Mouse (Mus musculus): ENCODE measurements around the gene Nedd9. TPM values are rescaled to one million over a fixed set of nuclear protein-coding genes. Genes with fewer than 3 reads are reported as not detected.

Gene Nedd9
- polyA plus RNA-seq, 1 experiment from 2014 or later: 13.7 TPM

DNA sequence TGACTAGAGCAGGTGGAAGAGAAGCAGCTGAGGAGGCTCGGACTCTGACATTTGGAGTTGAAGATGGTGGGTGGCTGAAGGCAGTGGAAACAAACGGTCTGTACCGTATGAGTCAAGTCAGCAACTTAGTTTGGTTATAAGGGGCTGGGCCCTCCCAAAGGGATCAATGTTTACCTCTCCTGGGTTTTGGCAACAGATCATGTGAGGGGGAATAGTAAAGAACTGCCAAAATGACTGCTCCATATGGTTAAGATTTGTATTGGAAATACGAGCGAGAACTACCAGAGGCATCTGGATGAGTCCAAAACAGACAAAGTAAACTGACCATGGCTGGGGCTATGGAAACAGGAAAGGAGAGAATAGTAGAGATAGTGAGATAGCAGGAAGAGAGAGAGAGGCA lies 64.6 kb downstream of the Nedd9 start:
- no peak overlapping the region for H3K4me2 ChIP-seq
- ATAC-seq (ENCODE audit: low read depth): no peak

DNA sequence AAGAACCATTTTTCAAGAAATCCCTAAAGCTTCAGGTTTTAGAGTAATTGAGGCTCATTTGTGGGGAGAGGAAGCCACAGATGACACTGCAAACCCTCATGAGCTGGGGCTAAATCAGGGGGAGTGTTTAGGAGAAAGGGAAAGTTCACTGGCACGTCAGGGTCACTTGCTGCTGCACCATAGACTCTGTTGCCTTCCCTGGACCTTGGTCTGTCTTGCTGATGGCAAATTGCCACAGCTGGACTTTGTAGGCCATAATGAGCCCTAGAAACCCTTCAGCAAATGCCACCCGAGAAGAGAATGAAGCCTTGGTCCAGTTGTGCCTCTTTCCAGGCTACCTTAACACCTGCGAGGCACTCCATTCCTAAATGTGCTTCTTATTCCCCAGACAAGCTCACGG lies 66.8 kb downstream of the Nedd9 start:
- Histone ChIP-seq H3K4me2 (no peak overlapping the region), H3K4me3 (no peak overlapping the region), H3K27me3 (no peaks in the 10 kb centered on the region), H3K4me1 (replicated peaks) (peaks cover 16% of the 10 kb centered on the region), H3K9me3 (no peaks in the 10 kb centered on the region), H3K9ac (no peak overlapping the region), H3K36me3 (no peaks in the 10 kb centered on the region), H3K27ac (replicated peaks) (no peak overlapping the region)
- no peak for ATAC-seq (ENCODE audit: low read depth)
- WGBS: 81% methylated on average over 4 of the region's 4 CpGs

More for the DNA sequence above, 64.6 kb downstream of the Nedd9 start:
- Histone ChIP-seq H3K9me3 (no peaks in the 10 kb centered on the region), H3K4me1 (replicated peaks) (no peaks in the 10 kb centered on the region), H3K4me3 (no peak overlapping the region), H3K27me3 (no peaks in the 10 kb centered on the region), H3K9ac (no peak overlapping the region), H3K27ac (replicated peaks) (no peak overlapping the region), H3K36me3 (no peaks in the 10 kb centered on the region)
- 89% methylated on average over 5 of the region's 5 CpGs for WGBS

GRCm38 (mm10) chr13:41418198-41418869 lies 68.8 kb downstream of the Nedd9 start:
- WGBS: 90% methylated on average over 13 of the region's 13 CpGs
- Histone ChIP-seq H3K27me3 (no peaks in the 10 kb centered on the region), H3K9me3 (no peaks in the 10 kb centered on the region), H3K36me3 (no peaks in the 10 kb centered on the region), H3K27ac (replicated peaks) (no peak overlapping the region), H3K9ac (no peak overlapping the region), H3K4me1 (replicated peaks) (peaks cover 16% of the 10 kb centered on the region), H3K4me2 (no peak overlapping the region), H3K4me3 (no peak overlapping the region)
- ATAC-seq (ENCODE audit: low read depth): no peak

DNA sequence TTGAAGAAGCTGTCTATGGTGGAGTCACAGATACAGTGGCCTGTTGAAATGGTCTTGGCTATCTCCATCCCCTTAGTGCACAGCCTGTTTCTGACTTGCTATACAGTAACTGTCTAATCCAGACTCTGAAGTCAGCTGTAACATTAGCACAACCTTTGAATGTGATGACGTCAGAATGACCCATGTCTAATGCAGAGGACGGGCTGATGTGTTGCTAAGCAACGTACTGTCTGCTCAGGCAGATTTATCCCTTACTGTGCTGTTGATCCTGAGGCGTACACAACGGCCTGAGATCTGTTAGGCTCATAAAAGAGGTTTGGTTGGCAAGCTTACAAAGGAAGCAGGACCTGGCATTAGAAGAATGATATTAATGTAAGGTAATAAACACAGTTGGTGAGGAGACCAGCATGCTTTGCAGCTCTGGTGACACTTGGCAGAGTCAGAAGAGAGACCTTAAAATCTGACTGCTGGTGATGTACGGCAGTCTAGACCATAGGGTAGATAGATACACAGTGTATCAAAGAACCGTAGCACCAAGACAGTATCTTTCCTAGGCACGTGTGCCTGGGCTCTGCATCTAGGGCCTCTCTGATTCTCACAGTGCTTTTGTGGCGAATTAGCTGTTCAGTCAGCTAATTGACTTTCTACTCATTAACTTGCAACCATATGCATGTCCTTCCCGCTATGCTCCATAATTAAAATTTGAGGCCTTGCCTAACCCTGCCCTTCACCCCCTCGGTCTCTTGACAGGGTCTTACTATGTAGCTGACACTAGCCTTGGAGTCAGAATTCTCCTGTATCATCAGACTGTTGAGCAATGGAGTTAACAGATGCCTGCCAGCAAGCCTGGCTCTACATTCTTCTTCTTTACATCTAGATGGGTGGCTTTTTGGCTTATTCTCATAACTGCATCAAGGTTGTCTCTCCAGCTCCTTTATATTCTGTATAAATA lies 70.8 kb downstream of the Nedd9 start:
- WGBS: 28% methylated on average over 11 of the region's 11 CpGs
- Histone ChIP-seq H3K4me1 (replicated peaks) (peaks cover 16% of the 10 kb centered on the region), H3K9ac (no peak overlapping the region), H3K36me3 (no peaks in the 10 kb centered on the region), H3K4me3 (no peak overlapping the region), H3K27ac (replicated peaks) (peak overlapping the region; percentile 80), H3K4me2 (no peak overlapping the region), H3K27me3 (no peaks in the 10 kb centered on the region), H3K9me3 (no peaks in the 10 kb centered on the region)
- ATAC-seq (ENCODE audit: low read depth): peak; percentile 97

DNA sequence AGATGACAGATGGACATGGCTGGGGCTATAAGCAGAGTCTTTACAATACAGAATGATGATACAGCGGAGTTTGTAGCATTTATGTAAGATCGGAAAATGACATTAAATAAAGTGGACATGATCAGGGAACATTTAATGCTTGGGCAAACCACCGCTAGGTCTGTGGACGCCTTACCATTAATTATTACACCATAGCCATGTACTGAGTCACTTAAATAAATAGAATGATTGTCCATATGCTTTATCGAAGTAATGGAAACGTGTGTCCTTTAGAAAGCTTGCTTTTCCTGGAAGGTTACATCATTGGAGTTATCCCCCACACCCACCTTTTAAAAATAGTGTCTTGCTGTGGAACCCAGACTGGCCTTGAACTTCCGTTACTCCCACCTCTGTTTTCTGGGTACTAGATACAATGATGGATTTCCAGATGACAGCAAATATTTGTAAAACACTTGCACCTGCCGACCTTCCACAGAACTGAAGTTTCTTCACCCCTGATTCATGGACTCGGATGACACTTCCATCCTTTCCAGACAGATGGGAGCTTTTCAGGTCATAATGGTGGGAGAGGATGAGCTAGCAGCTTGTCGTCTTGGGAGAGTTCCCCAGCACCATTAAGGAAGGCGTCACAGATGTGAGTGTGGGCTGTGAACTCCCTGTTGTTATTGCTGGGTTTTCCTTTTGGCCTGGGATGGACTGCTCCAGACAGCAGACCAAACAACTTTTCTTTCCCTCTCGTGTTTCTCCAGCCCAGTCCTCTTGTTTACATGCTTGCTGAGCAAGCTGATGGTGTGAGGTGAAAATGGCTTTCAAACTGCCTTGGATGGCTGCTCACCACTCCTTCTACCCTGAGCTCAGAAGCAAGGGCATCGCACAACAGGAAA lies 76.7 kb downstream of the Nedd9 start:
- Histone ChIP-seq H3K4me2 (no peak overlapping the region), H3K27me3 (no peaks in the 10 kb centered on the region), H3K9me3 (no peaks in the 10 kb centered on the region), H3K27ac (replicated peaks) (no peak overlapping the region), H3K9ac (no peak overlapping the region), H3K36me3 (no peaks in the 10 kb centered on the region), H3K4me1 (replicated peaks) (no peaks in the 10 kb centered on the region), H3K4me3 (no peak overlapping the region)
- WGBS: 82% methylated on average over 13 of the region's 13 CpGs
- no peak for ATAC-seq (ENCODE audit: low read depth)

GRCm38 (mm10) chr13:41409291-41409690 lies 77.9 kb downstream of the Nedd9 start:
- no peak overlapping the region for H3K4me3 ChIP-seq
- no peak overlapping the region for H3K9ac ChIP-seq
- no peaks in the 10 kb centered on the region for H3K4me1 ChIP-seq (replicated peaks)
- no peak for ATAC-seq (ENCODE audit: low read depth)
- H3K27me3 ChIP-seq: no peaks in the 10 kb centered on the region
- WGBS: 90% methylated on average over 3 of the region's 3 CpGs
- H3K9me3 ChIP-seq: no peaks in the 10 kb centered on the region
- H3K4me2 ChIP-seq: no peak overlapping the region
- no peak overlapping the region for H3K27ac ChIP-seq (replicated peaks)
- H3K36me3 ChIP-seq: no peaks in the 10 kb centered on the region

- Histone ChIP-seq H3K4me1 (replicated peaks) (0 out of 2 replicates have a peak, but pooled peaks cover 4% of the 10 kb centered on the region), H3K27me3 (no peaks in the 10 kb centered on the region), H3K4me3 (no peak overlapping the region), H3K36me3 (no peaks in the 10 kb centered on the region), H3K4me2 (no peak overlapping the region), H3K9ac (no peak overlapping the region), H3K9me3 (no peaks in the 10 kb centered on the region), H3K27ac (replicated peaks) (no peak overlapping the region)
- no peak for ATAC-seq (ENCODE audit: low read depth)
- 78% methylated on average over 10 of the region's 10 CpGs for WGBS
These were observed 78.7 kb downstream of the Nedd9 start for GRCm38 (mm10) chr13:41408374-41408952.

DNA sequence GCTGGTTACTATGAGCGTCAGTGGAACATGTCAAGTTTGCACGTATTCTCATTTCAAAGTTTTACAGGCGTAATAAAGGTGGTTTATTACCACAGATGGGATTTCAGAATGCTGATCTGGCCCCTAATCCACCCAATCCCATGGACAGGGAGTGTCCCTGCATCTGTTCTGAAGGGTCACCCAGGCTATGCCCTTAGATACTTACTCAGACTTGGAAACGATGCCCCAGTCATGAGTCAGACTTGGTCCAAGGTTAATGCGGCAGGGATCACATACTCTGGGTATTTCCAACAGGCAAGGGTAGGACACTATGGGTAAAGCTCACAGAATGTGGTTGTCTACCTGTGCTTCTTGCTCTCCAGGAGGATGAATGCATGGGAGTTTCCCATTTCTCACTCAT lies 82.2 kb downstream of the Nedd9 start:
- Histone ChIP-seq H3K4me3 (no peak overlapping the region), H3K4me1 (replicated peaks) (peaks cover 25% of the 10 kb centered on the region), H3K9ac (no peak overlapping the region), H3K36me3 (no peaks in the 10 kb centered on the region), H3K27me3 (no peaks in the 10 kb centered on the region), H3K27ac (replicated peaks) (no peak overlapping the region), H3K4me2 (no peak overlapping the region), H3K9me3 (no peaks in the 10 kb centered on the region)
- no peak for ATAC-seq (ENCODE audit: low read depth)
- WGBS: 89% methylated on average over 5 of the region's 5 CpGs

DNA sequence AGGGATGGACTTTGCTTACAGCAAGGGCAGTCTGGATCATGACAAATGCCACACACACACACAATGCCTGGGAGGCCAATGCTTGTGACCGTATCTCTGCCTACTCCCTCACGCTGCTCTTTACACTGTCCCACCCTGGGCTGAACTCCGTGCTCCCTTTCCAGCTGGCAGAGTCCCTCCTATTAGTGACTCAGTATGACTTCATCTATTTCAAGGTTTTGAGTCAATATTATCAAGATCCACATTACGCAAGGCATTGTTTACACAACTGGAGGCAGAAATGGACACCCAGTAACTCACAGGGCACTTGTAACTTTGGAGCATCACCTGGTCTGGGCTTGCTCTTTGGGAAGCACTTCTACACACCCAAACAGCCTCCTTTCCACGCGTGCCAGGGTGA lies 83.3 kb downstream of the Nedd9 start:
- no peak overlapping the region for H3K9ac ChIP-seq
- no peaks in the 10 kb centered on the region for H3K36me3 ChIP-seq
- no peak overlapping the region for H3K27ac ChIP-seq (replicated peaks)
- H3K9me3 ChIP-seq: no peaks in the 10 kb centered on the region
- H3K4me1 ChIP-seq (replicated peaks): peaks cover 25% of the 10 kb centered on the region
- no peak overlapping the region for H3K4me3 ChIP-seq
- no peak for ATAC-seq (ENCODE audit: low read depth)
- 75% methylated on average over 6 of the region's 6 CpGs for WGBS
- no peak overlapping the region for H3K4me2 ChIP-seq
- H3K27me3 ChIP-seq: no peaks in the 10 kb centered on the region

- Histone ChIP-seq H3K9ac (no peak overlapping the region), H3K27me3 (no peaks in the 10 kb centered on the region), H3K4me1 (replicated peaks) (peaks cover 25% of the 10 kb centered on the region), H3K36me3 (no peaks in the 10 kb centered on the region), H3K9me3 (no peaks in the 10 kb centered on the region), H3K27ac (replicated peaks) (peak overlapping the region; percentile 71), H3K4me2 (peak overlapping the region; percentile 21), H3K4me3 (no peak overlapping the region)
- WGBS: 16% methylated on average over 6 of the region's 6 CpGs
- peak; percentile 63 for ATAC-seq (ENCODE audit: low read depth)
These were observed 84.6 kb downstream of the Nedd9 start for GRCm38 (mm10) chr13:41402441-41403003.

GRCm38 (mm10) chr13:41401775-41402174 lies 85.4 kb downstream of the Nedd9 start:
- Histone ChIP-seq H3K4me2 (peak overlapping the region; percentile 21), H3K4me1 (replicated peaks) (peaks cover 25% of the 10 kb centered on the region), H3K4me3 (no peak overlapping the region), H3K36me3 (no peaks in the 10 kb centered on the region), H3K9me3 (no peaks in the 10 kb centered on the region), H3K9ac (no peak overlapping the region), H3K27me3 (no peaks in the 10 kb centered on the region), H3K27ac (replicated peaks) (peak overlapping the region; percentile 71)
- WGBS: 21% methylated on average over 5 of the region's 6 CpGs
- ATAC-seq (ENCODE audit: low read depth): peak; percentile 96
